Mouse (Mus musculus): ENCODE results near the gene Gm42420. TPM values are rescaled to one million over a fixed set of nuclear protein-coding genes. Genes with fewer than 3 reads are reported as not detected.

Gene Gm42420
- polyA plus RNA-seq (2014; fragmentation: Nextera tagmentation; extraction: Ambion mirVana), result 1.3 TPM in 1 of 2 replicates, not detected in the other

- no peaks in the 10 kb centered on the region for H3K4me1 ChIP-seq (ENCODE audit: control insufficient read depth, insufficient read depth, low read length)
- no peaks in the 10 kb centered on the region; the same call in 1 of the 2 replicates for H3K36me3 ChIP-seq (replicated peaks; ENCODE audit: control insufficient read depth, insufficient read depth, low read depth, low read length)
- DNase-seq (ENCODE audit: low spot score) (no peak), ATAC-seq (replicated peaks; ENCODE audit: insufficient number of reproducible peaks, low FRiP score, low TSS enrichment, low read depth) (no peak)
- H3K27me3 ChIP-seq (ENCODE audit: control insufficient read depth, insufficient read depth, low read length), result no peaks in the 10 kb centered on the region
- H3K9ac ChIP-seq (replicated peaks; ENCODE audit: low read length), result no peak within 1 kb of the TSS
- H3K9me3 ChIP-seq (replicated peaks; ENCODE audit: control insufficient read depth, low read length), result no peaks in the 10 kb centered on the region
- H3K27ac ChIP-seq (replicated peaks; ENCODE audit: low read depth, low read length), result no peak within 1 kb of the TSS
- H3K4me2 ChIP-seq (ENCODE audit: low read depth, low read length), result no peak within 1 kb of the TSS
- WGBS, result 88% methylated on average over 6 of the region's 6 CpGs
- H3K4me3 ChIP-seq (ENCODE audit: low read depth, low read length), result no peak within 1 kb of the TSS
These were observed at the start of gene Gm42420 for GRCm38 (mm10) chr6:39585517-39585916. Gm42420 (plus strand) TSS chr6:39585753.

GRCm38 (mm10) chr6:39536621-39537020 is 48.9 kb upstream of the Gm42420 start:
- DNase-seq (ENCODE audit: low spot score) (no peak), ATAC-seq (replicated peaks; ENCODE audit: insufficient number of reproducible peaks, low FRiP score, low TSS enrichment, low read depth) (no peak)
- Histone ChIP-seq H3K4me1 (ENCODE audit: control insufficient read depth, insufficient read depth, low read length) (peaks cover 7% of the 10 kb centered on the region), H3K36me3 (replicated peaks; ENCODE audit: control insufficient read depth, insufficient read depth, low read depth, low read length) (no peaks in the 10 kb centered on the region; the same call in 1 of the 2 replicates), H3K4me2 (ENCODE audit: low read depth, low read length) (no peak overlapping the region), H3K27me3 (ENCODE audit: control insufficient read depth, insufficient read depth, low read length) (no peaks in the 10 kb centered on the region), H3K9me3 (replicated peaks; ENCODE audit: control insufficient read depth, low read length) (no peaks in the 10 kb centered on the region; the same call in 1 of the 2 replicates), H3K27ac (replicated peaks; ENCODE audit: low read depth, low read length) (no peak overlapping the region), H3K4me3 (ENCODE audit: low read depth, low read length) (no peak overlapping the region), H3K9ac (replicated peaks; ENCODE audit: low read length) (no peak overlapping the region)
- WGBS, result 38% methylated on average over 1 of the region's 1 CpGs

DNA sequence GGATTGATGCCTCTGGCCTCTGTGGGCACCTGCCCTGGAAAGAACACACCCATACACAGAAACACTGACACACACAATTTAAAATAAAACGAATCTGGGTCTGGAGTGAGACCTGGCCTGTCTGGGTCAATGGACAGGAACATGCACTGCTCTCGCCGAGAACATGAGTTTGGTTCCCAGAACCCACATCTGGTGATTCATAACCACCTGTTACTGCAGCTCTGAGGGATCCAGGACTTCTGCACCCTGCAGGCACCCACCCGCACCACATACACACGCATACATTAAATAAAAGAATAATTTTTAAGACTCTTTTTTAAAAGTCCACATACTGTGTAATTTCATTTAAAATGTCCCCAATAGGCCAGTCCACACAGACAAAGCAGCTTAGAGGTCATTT is 48.3 kb upstream of the Gm42420 start:
- Histone ChIP-seq H3K9me3 (replicated peaks; ENCODE audit: control insufficient read depth, low read length) (no peaks in the 10 kb centered on the region; the same call in 1 of the 2 replicates), H3K4me1 (ENCODE audit: control insufficient read depth, insufficient read depth, low read length) (peaks cover 7% of the 10 kb centered on the region), H3K4me3 (ENCODE audit: low read depth, low read length) (no peak overlapping the region), H3K9ac (replicated peaks; ENCODE audit: low read length) (no peak overlapping the region), H3K4me2 (ENCODE audit: low read depth, low read length) (no peak overlapping the region), H3K27me3 (ENCODE audit: control insufficient read depth, insufficient read depth, low read length) (no peaks in the 10 kb centered on the region), H3K36me3 (replicated peaks; ENCODE audit: control insufficient read depth, insufficient read depth, low read depth, low read length) (no peaks in the 10 kb centered on the region; the same call in 1 of the 2 replicates), H3K27ac (replicated peaks; ENCODE audit: low read depth, low read length) (no peak overlapping the region)
- no peak for ATAC-seq (replicated peaks; ENCODE audit: insufficient number of reproducible peaks, low FRiP score, low TSS enrichment, low read depth)
- DNase-seq (ENCODE audit: low spot score), result no peak
- 95% methylated on average over 5 of the region's 5 CpGs for WGBS

DNA sequence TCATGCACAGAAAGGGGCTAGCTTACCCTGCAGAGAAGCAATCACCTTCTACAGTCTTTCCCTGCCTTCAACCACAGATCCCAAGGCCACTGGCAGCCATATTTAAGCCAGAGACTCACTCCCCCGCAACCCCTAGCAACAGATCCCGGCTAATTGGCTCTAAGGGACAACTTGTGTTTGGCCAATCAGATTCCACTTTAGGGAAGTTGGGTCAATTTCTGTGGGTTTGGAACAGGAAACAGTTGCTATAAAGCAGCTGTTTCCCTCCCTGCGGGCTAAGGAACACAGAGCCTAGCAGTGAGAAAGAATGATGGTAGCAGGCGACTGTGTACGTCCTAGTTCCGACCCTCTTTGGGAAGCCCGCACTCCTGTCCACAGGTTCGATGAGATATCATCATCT is 47.3 kb upstream of the Gm42420 start:
- no peak overlapping the region for H3K9ac ChIP-seq (replicated peaks; ENCODE audit: low read length)
- no peaks in the 10 kb centered on the region; the same call in 1 of the 2 replicates for H3K36me3 ChIP-seq (replicated peaks; ENCODE audit: control insufficient read depth, insufficient read depth, low read depth, low read length)
- no peak overlapping the region for H3K4me2 ChIP-seq (ENCODE audit: low read depth, low read length)
- H3K4me3 ChIP-seq (ENCODE audit: low read depth, low read length), result no peak overlapping the region
- no peak overlapping the region for H3K27ac ChIP-seq (replicated peaks; ENCODE audit: low read depth, low read length)
- peak; percentile 50 for DNase-seq (ENCODE audit: low spot score)
- no peaks in the 10 kb centered on the region for H3K27me3 ChIP-seq (ENCODE audit: control insufficient read depth, insufficient read depth, low read length)
- H3K9me3 ChIP-seq (replicated peaks; ENCODE audit: control insufficient read depth, low read length), result no peaks in the 10 kb centered on the region; the same call in 1 of the 2 replicates
- ATAC-seq (replicated peaks; ENCODE audit: insufficient number of reproducible peaks, low FRiP score, low TSS enrichment, low read depth), result no peak
- peaks cover 11% of the 10 kb centered on the region for H3K4me1 ChIP-seq (ENCODE audit: control insufficient read depth, insufficient read depth, low read length)
- WGBS, result 56% methylated on average over 8 of the region's 8 CpGs

GRCm38 (mm10) chr6:39539679-39540155 is 45.8 kb upstream of the Gm42420 start:
- ATAC-seq (replicated peaks; ENCODE audit: insufficient number of reproducible peaks, low FRiP score, low TSS enrichment, low read depth) (peak; percentile 24; the same call in 1 of the 2 replicates), DNase-seq (ENCODE audit: low spot score) (peak; percentile 56)
- Histone ChIP-seq H3K9ac (replicated peaks; ENCODE audit: low read length) (peak overlapping the region; percentile 28; the same call in 1 of the 2 replicates), H3K4me2 (ENCODE audit: low read depth, low read length) (no peak overlapping the region), H3K27me3 (ENCODE audit: control insufficient read depth, insufficient read depth, low read length) (no peaks in the 10 kb centered on the region), H3K9me3 (replicated peaks; ENCODE audit: control insufficient read depth, low read length) (no peaks in the 10 kb centered on the region; the same call in 1 of the 2 replicates), H3K36me3 (replicated peaks; ENCODE audit: control insufficient read depth, insufficient read depth, low read depth, low read length) (no peaks in the 10 kb centered on the region; the same call in 1 of the 2 replicates), H3K27ac (replicated peaks; ENCODE audit: low read depth, low read length) (peak overlapping the region; percentile 43), H3K4me3 (ENCODE audit: low read depth, low read length) (no peak overlapping the region), H3K4me1 (ENCODE audit: control insufficient read depth, insufficient read depth, low read length) (peaks cover 14% of the 10 kb centered on the region)
- WGBS, result 9% methylated on average over 7 of the region's 7 CpGs

- no peak overlapping the region for H3K27ac ChIP-seq (replicated peaks; ENCODE audit: low read depth, low read length)
- H3K27me3 ChIP-seq (ENCODE audit: control insufficient read depth, insufficient read depth, low read length), result no peaks in the 10 kb centered on the region
- no peaks in the 10 kb centered on the region for H3K36me3 ChIP-seq (replicated peaks; ENCODE audit: control insufficient read depth, insufficient read depth, low read depth, low read length)
- ATAC-seq (replicated peaks; ENCODE audit: insufficient number of reproducible peaks, low FRiP score, low TSS enrichment, low read depth) (no peak), DNase-seq (ENCODE audit: low spot score) (no peak)
- H3K4me1 ChIP-seq (ENCODE audit: control insufficient read depth, insufficient read depth, low read length), result peaks cover 14% of the 10 kb centered on the region
- no peak overlapping the region for H3K9ac ChIP-seq (replicated peaks; ENCODE audit: low read length)
- no peaks in the 10 kb centered on the region; the same call in 1 of the 2 replicates for H3K9me3 ChIP-seq (replicated peaks; ENCODE audit: control insufficient read depth, low read length)
- 38% methylated on average over 2 of the region's 2 CpGs for WGBS
- H3K4me2 ChIP-seq (ENCODE audit: low read depth, low read length), result no peak overlapping the region
- H3K4me3 ChIP-seq (ENCODE audit: low read depth, low read length), result no peak overlapping the region
These were observed 45.0 kb upstream of the Gm42420 start for GRCm38 (mm10) chr6:39540563-39540962.

DNA sequence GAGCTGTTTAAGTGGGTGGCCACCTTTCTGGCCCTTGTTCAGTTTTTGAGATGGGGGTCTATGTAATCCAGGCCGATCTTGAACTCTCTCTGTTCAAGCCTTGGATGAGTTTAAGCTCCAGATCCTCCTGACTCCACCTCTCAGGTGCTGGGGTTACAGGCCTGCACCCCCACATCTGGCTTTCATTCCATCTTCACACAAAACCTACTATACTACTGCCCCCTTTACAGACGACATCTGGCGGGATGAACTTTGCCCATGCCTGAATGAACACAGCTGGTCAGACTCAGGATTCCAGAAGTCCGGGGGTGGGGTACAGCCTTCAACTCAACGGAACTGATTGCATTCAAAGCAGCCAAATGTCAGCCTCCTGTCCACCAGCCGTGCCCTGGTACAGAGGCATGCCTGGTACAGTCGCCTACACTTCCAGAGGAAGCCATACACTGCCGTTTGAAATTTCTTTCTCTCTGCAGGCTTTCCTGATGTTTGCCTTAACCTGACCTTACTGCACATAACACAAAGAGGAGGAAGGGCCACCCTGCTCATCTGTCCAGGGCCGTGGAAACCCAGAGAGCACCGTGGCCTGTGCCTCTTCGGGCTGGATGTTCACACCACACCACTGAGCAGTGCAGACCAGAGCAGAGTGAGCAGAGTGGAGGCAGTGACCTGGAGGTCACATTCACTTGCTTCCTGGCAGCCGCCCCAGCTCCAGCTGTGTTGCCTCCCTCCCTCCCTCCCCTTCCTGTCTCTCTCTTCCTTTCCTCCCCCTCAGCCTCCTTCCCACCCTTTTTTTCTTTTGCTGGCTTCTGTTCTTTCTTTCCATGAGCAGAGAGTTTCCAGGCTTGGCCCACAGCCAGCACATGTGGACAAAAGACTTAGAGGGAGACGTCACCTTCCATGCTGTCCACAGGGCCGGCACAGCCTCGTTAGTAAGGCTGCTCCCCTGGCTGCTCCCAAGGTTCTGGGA is 42.6 kb upstream of the Gm42420 start:
- Histone ChIP-seq H3K4me2 (ENCODE audit: low read depth, low read length) (no peak overlapping the region), H3K36me3 (replicated peaks; ENCODE audit: control insufficient read depth, insufficient read depth, low read depth, low read length) (no peaks in the 10 kb centered on the region), H3K27me3 (ENCODE audit: control insufficient read depth, insufficient read depth, low read length) (no peaks in the 10 kb centered on the region), H3K9me3 (replicated peaks; ENCODE audit: control insufficient read depth, low read length) (no peaks in the 10 kb centered on the region), H3K4me3 (ENCODE audit: low read depth, low read length) (no peak overlapping the region), H3K9ac (replicated peaks; ENCODE audit: low read length) (peak overlapping the region; percentile 10; the same call in 1 of the 2 replicates), H3K4me1 (ENCODE audit: control insufficient read depth, insufficient read depth, low read length) (peaks cover 14% of the 10 kb centered on the region), H3K27ac (replicated peaks; ENCODE audit: low read depth, low read length) (peak overlapping the region; percentile 68)
- ATAC-seq (replicated peaks; ENCODE audit: insufficient number of reproducible peaks, low FRiP score, low TSS enrichment, low read depth), result peak; percentile 88
- 9% methylated on average over 15 of the region's 15 CpGs for WGBS
- DNase-seq (ENCODE audit: low spot score), result peak; percentile 80
